Mouse (Mus musculus): ENCODE results near the gene Gfpt2.

DNA sequence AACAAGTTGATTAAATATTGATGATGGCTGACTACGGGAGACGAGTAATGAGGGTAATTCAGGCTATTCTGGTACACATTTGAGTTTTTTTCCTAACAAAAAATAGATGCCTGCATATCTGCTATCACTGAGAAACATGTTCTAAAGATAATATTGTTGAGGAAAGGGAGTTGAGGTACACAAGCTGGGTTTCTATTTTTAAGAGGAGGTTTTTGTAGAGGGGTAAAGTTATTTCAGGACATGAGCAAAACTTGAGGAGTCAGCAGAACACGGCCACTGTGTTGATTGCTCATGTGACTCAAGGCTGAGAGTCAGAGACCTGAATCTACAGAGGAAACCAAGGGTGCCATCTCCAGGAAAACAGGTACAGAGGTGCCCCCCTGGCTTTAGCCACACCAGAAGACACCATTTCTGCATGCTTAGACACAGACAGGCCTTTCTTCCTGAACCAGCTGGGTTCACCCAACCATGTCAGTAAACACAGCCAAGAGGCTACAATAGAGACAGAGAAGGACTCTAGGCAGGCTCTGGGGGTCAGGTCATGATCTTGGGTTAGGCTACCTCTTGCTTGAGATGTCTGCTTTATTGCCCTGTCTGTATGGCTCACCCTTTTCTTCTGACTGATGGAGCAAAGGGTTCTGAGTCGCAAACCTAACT is 13.7 kb upstream of the Gfpt2 start:
- TF ChIP-seq CTCF (IDR thresholded peaks at IDR 0.05; ENCODE audit: low read depth, low read length): no peak
- TF ChIP-seq POLR2A (IDR thresholded peaks at IDR 0.05; ENCODE audit: borderline replicate concordance, low read depth, low read length): no peak

All from bone marrow macrophage, adult 2 months (primary cell).